15 mouse cellular contexts compared by ENCODE assay signal in the genomic region with DNA sequence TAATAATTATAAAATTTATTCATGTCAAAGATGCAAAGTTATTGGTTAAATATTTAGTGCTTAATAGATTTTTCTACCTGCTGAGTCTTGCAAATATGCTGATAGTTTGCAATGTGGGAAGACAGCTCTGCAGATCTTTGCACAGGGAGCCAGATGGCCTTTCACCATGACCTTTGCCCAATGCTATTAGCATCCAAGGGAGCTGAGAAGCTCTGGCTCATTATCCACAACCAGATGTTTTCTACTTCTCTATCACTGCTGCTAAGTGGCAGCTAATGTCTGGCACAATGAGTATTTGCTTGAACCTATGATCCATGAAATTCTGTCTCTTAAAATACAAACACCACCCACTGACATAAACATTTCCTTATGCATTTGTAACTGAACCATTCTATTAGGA.
DNase-seq lines count a peak whose midpoint lies in the region; ATAC-seq and TF ChIP-seq lines count a peak whose summit lies in the region.
"Had no signal": no experiment of that assay in that cellular context is flagged by ENCODE, and none has a peak within 500 bp of the region (broad histone marks: within the 10 kb centered on the region; RNA-seq: fewer than 3 reads in every experiment).

No protein-coding gene starts in this region.

- H3K4me3 ChIP-seq in liver, adult 2 months (ENCODE audit: insufficient read depth, low read depth, low read length), result no peak overlapping the region
- no peak overlapping the region for H3K4me3 ChIP-seq in liver, embryonic 12.5 days
- no peak overlapping the region for H3K4me3 ChIP-seq in stomach, postnatal 0 days (ENCODE audit: low read depth, low read length)
- no peak overlapping the region for H3K4me3 ChIP-seq in gastrocnemius, adult 2 months
- H3K4me3 ChIP-seq: heart, embryonic 15.5 days; limb, embryonic 15.5 days had no signal

- H3K4me2 ChIP-seq in liver, embryonic 12.5 days, result no peak overlapping the region
- H3K4me2 ChIP-seq in stomach, postnatal 0 days (replicated peaks; ENCODE audit: low read depth), result no peak overlapping the region
- H3K4me2 ChIP-seq: heart, embryonic 15.5 days; limb, embryonic 15.5 days had no signal

- H3K27ac ChIP-seq in liver, adult 2 months (replicated peaks; ENCODE audit: insufficient read depth, low read depth, low read length), result no peak overlapping the region
- no peak overlapping the region for H3K27ac ChIP-seq in liver, embryonic 12.5 days
- no peak overlapping the region for H3K27ac ChIP-seq in stomach, postnatal 0 days (replicated peaks)
- no peak overlapping the region for H3K27ac ChIP-seq in gastrocnemius, adult 2 months
- H3K27ac ChIP-seq: heart, embryonic 15.5 days; limb, embryonic 15.5 days had no signal

- no peak for TF ChIP-seq EP300 in stomach, postnatal 0 days (optimal IDR thresholded peaks at IDR 0.05)

- DNase-seq in liver, adult 2 months (ENCODE audit: extremely low read depth, low read depth, low spot score), result peak; percentile 19
- DNase-seq in brain, embryonic 14.5 days (ENCODE audit: low read depth), result peak; percentile 63
- peak; percentile 16 for DNase-seq in embryo, embryonic 11.5 days (ENCODE audit: low read depth, low spot score)
- DNase-seq in hindlimb bud, embryonic 11.5 days (ENCODE audit: extremely low spot score, low read depth, low spot score), result peak; percentile 24
- no peak for DNase-seq in stomach, postnatal 0 days (ENCODE audit: low spot score)
- no peak for DNase-seq in urinary bladder, postnatal 25 days (ENCODE audit: low spot score)
- no peak for DNase-seq in gastrocnemius, adult 2 months
- DNase-seq: kidney, postnatal 4 days; layer of hippocampus, postnatal 36 days had no signal

- ATAC-seq in liver, embryonic 12.5 days, result no peak
- ATAC-seq in stomach, postnatal 0 days (ENCODE audit: low FRiP score, low TSS enrichment), result no peak
- ATAC-seq: intestine, embryonic 16.5 days; Patski had no signal

- TF ChIP-seq POLR2A in liver, adult 2 months (IDR thresholded peaks at IDR 0.05; ENCODE audit: extremely low read depth, insufficient read depth, low read length), result no peak
- no peak for TF ChIP-seq POLR2A in brain, embryonic 14.5 days (IDR thresholded peaks at IDR 0.05; ENCODE audit: borderline replicate concordance, extremely low read depth, insufficient read depth, insufficient read length, poor library complexity, severe bottlenecking)

- no peaks in the 10 kb centered on the region for H3K79me2 ChIP-seq in liver, adult 2 months (ENCODE audit: control insufficient read depth, insufficient read depth, low read length)

- no peaks in the 10 kb centered on the region for H3K36me3 ChIP-seq in liver, adult 2 months (ENCODE audit: control insufficient read depth, insufficient read depth, low read length)
- H3K36me3 ChIP-seq in liver, embryonic 12.5 days, result no peaks in the 10 kb centered on the region
- H3K36me3 ChIP-seq in stomach, postnatal 0 days (ENCODE audit: control insufficient read depth, insufficient read depth, low read length), result no peaks in the 10 kb centered on the region
- H3K36me3 ChIP-seq: heart, embryonic 15.5 days; limb, embryonic 15.5 days had no signal

- H3K9me3 ChIP-seq in liver, embryonic 12.5 days (replicated peaks), result no peaks in the 10 kb centered on the region
- H3K9me3 ChIP-seq in stomach, postnatal 0 days (ENCODE audit: control insufficient read depth, low read length), result no peaks in the 10 kb centered on the region
- H3K9me3 ChIP-seq: heart, embryonic 15.5 days; limb, embryonic 15.5 days had no signal

- no peak for TF ChIP-seq CTCF in liver, adult 2 months (IDR thresholded peaks at IDR 0.05; ENCODE audit: low read depth, low read length)
- TF ChIP-seq CTCF in brain, embryonic 14.5 days (IDR thresholded peaks at IDR 0.05; ENCODE audit: borderline replicate concordance, extremely low read depth, insufficient read depth, insufficient read length), result no peak
- no peak for TF ChIP-seq CTCF in stomach, postnatal 0 days (IDR thresholded peaks at IDR 0.05; ENCODE audit: low read depth)
- TF ChIP-seq CTCF in gastrocnemius, adult 2 months (IDR thresholded peaks at IDR 0.05), result no peak

- intact Hi-C loops in gastrocnemius, adult 2 months (cut with DNase I), result no loop called here

- H3K4me1 ChIP-seq in liver, adult 2 months (ENCODE audit: control insufficient read depth, insufficient read depth, low read length), result no peaks in the 10 kb centered on the region
- no peaks in the 10 kb centered on the region for H3K4me1 ChIP-seq in liver, embryonic 12.5 days
- no peaks in the 10 kb centered on the region for H3K4me1 ChIP-seq in stomach, postnatal 0 days (replicated peaks; ENCODE audit: control insufficient read depth, insufficient read depth)
- H3K4me1 ChIP-seq: heart, embryonic 15.5 days; limb, embryonic 15.5 days had no signal

- H3K27me3 ChIP-seq in liver, adult 2 months (ENCODE audit: control insufficient read depth, insufficient read depth, low read length), result no peaks in the 10 kb centered on the region
- H3K27me3 ChIP-seq in liver, embryonic 12.5 days (replicated peaks), result no peaks in the 10 kb centered on the region
- H3K27me3 ChIP-seq in stomach, postnatal 0 days (ENCODE audit: control insufficient read depth, insufficient read depth, low read length), result no peaks in the 10 kb centered on the region
- H3K27me3 ChIP-seq: CH12.LX; heart, embryonic 15.5 days; limb, embryonic 15.5 days; Patski had no signal

- H3K9ac ChIP-seq in liver, adult 2 months (ENCODE audit: low read depth, low read length), result no peak overlapping the region
- no peak overlapping the region for H3K9ac ChIP-seq in liver, embryonic 12.5 days
- H3K9ac ChIP-seq in stomach, postnatal 0 days (ENCODE audit: low read length), result no peak overlapping the region
- H3K9ac ChIP-seq: heart, embryonic 15.5 days; limb, embryonic 15.5 days had no signal

Comparison
In these comparisons a context has a peak if more than half of its experiments do, and no peak if none do; other contexts are left out.
1. DNase-seq: peak in liver, adult 2 months (single experiment), brain, embryonic 14.5 days (single experiment), embryo, embryonic 11.5 days (single experiment) and hindlimb bud, embryonic 11.5 days (single experiment); none in stomach, postnatal 0 days (single experiment), urinary bladder, postnatal 25 days (single experiment) and gastrocnemius, adult 2 months (single experiment).